Mouse (Mus musculus) R1 (cell line): Measurements from ENCODE around the gene Spsb3.

ENCODE experiments used
- DNase-seq: peaks from one replicate; pipeline ENCODE4 v3.0.0-alpha.2; 2018; ENCODE audit warnings: low read depth, low spot score

The Spsb3 gene

GRCm38 (mm10) chr17:24886134-24886931, at the start of gene Spsb3, which contains the start of gene Nubp2:
Gene Spsb3, plus strand, starts transcription at chr17:24886643.
Gene Nubp2, minus strand, starts transcription at chr17:24886349.
- peak; percentile 100 for DNase-seq

DNA sequence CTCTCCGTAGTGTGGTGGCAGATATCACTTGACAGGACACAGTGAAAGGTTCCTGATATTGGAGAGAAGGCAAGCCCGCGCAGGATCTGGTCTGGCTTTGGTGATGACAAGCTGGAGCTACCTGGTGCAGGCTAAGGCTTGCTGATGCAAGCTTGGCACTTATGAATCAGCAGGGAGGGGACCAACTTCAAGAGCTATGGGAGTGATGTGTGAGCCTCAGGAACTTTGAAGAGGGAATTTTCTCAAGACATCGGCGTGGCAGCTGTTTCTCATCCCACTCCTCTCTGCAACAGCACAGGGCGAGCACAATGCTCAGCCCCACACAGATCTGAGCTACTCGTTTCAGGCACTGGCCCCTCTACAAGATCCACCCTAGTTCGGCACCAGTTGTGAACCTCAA, 46.6 kb upstream of the Spsb3 start, which contains the start of gene Hagh:
Gene Hagh (plus strand): TSS at position 302 of the 400 bp plus-strand sequence.
- no peak for DNase-seq

DNA sequence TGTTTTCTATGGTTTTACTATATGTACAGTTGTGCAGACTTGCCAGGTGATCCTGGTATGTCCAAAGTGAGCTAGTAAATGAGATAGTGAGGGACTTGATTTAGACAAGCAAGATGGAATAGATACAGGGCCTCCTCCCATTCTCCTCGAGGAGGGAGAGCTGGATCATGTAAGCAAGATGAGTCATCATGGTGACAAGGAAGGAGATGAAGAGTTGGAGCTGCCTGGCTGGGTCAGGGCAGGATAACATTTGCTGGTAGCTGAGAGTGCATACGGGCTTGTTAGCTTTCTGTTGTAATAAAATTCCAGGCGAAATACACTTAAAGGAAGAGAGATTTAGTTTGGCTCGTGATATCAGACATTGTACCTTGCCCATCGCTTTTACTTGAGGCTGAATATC, 46.1 kb upstream of the Spsb3 start:
- DNase-seq = no peak

DNA sequence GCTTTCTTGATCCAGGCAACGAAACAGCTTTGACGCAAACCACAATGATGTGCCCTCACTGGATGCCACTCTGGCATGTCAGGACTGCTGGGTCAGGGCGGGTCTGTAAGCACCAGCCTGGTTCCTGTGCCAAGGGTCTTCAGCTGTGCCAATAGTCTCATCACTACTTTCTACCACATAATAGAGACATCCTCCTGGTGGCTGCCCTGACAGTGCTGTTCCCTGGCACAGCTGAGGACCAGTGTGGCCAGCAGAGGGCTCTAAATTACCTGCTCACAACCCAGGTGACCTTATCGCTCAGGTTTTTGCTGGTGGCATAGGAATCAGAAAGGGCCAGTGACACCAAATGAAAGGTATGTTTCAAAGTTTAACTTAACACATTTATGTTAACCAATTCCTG, 45.3 kb upstream of the Spsb3 start:
- peak; percentile 25 for DNase-seq

- no peak for DNase-seq
These were observed 43.8 kb upstream of the Spsb3 start for GRCm38 (mm10) chr17:24842631-24843030.

DNA sequence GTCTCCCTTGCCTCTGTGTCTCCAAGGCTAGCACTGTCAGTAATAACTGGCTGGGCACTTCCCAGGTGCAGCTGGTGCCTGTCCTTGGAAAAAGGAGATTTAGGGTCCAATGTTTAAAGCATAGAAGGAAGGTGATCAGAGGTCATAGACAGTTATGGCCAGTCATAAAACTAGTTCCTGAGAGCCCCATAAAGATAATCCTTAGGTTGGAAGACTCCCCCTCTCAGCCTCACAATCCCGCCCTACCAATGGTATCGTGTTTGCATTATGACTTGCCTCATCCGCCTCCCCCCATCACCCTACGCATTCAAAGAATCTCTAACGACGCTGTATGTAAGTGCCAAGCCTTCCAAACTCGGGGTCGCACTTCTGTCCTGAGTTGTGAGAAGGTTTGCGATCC, 41.9 kb upstream of the Spsb3 start:
- no peak for DNase-seq

DNA sequence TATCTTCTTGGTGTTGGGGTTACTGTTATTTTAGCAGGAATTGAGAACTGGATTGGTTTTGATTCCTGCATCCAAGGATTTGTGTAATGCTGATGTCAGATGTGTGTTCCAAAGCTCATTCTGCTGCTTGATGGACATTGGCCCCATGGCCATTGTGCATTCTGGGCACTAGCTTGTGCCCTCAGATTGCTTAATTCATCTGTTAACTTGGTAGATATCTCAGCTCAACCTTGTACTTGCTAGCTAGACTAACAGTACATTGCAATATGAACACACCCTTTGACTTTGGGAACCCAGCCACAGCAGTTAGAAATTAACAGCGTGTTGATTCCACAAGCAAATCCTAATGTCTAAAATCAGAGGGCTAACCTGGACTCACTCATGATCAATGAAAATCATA, 39.1 kb upstream of the Spsb3 start:
- no peak for DNase-seq

DNA sequence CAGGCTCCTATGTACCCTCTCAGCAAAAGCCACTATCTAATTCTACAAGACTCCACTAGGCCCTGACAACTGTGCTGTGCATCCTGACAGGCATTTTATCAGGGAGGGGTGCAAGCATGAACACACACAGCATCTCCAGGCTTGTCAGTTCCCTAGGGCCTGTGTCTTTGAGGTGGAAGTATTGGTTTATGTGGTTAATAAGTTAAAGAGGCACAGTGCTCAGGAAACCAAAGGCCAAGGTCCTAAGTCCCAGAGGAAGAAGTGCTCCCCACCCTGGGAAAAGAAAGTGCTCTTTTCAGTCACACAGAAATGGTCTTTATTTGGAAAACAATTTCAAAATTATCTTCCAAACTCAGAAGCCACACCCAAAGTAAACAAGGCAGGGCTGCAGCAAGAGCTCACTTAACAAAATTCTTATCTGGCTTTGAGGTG, 37.8 kb upstream of the Spsb3 start:
- DNase-seq = no peak

DNA sequence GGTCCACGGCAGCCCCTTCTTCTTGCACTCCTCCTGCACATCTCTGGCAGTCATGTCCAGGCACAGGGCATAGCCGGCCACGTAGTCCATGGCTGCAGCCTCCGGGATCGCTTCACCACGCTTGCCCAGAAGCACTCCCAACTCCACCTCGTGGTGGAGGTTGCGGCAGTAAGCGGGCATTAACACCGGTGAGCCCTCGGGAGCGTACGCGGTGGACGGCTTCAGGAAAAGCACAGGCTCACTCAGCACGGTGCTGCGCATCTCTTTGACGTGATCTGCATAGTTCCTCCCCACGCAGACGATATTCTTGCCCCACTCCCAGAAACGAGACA, 36.7 kb upstream of the Spsb3 start:
- no peak for DNase-seq

DNA sequence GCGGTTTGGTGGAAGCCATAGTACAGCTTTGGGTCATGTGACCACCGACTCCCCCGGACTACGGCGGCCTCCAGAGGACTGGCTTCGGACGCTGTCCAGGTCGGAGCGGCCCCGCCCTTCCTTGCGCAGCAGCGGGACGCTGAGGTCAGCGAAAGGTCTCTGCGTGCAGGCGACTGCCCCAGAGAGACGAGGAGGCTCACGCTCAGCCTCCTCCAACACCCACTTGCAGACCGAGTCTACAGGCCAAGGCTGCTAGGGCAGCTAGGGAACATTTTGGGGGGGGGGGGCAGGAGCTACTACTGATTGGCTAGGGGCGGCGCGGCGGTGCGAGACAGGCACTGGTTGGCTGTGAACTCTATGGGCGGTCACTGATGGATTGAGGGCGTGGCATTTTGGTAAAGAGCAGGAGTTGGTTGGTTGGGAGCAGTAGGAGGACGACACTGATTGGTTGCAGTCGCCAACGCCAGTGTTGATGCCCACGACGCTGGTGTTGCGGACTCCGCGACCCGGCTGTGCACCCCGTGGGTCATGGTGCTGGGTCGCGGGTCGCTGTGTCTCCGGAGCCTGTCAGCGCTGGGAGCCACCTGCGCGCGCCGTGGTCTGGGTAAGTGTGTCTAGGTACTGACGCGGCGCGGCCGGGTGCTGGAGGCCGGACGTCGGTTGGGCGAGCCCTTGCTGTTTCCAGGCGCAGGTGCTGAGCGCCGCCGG, 36.2 kb upstream of the Spsb3 start, which contains the start of gene Fahd1:
Gene Fahd1 (minus strand): TSS at position 300 of the 708 bp plus-strand sequence.
- DNase-seq = peak; percentile 100

DNA sequence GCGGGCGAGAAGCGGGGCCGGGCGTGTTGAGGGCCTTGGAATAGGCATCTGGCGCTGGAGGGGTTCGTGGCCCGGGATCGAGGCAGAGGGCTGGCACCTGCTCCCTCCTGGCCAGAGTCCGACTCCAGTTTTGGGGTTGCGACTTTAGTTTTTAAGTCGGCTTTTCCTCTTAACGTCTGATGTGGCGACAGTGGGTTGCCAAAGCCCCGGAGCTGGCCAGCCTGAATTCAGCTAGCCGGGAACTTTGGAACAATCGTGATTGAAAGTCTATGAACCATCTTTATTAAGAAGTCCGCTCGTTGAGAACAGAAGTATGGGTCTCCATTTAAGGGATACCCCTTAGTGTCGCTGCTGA, 35.7 kb upstream of the Spsb3 start:
- no peak for DNase-seq

- no peak for DNase-seq
These were observed 34.9 kb upstream of the Spsb3 start for GRCm38 (mm10) chr17:24851381-24852125.

DNA sequence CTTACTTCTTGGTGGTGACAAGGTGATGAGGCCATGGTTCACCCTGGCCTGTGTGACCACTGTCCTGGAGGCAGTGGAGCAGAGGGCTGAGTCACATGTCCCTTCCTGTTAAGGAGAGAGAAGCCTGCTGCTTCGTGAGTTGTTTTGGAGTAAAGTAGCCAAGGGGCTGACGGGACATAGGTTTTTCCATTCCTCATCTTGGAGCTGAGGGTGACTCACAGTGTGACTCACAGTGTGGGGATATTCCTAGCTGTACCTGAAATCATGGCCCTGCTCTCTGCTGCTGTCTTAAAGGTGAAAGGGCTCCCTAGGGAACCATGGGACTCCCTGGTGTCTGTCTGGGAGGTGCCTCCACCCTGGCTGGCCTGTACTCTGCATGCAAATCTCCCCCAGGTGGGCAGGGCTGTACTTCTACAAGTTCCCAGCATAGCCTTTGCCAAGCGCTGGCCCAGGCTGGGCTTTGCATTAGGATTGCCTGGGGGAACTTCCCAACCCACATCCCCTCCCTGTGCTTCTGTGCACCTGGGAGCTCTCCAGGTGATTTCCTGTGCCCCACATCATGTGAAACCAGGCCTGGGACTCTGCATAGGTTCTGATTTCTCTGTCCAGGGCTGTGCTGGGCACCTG, 30.5 kb upstream of the Spsb3 start:
- DNase-seq = no peak

DNA sequence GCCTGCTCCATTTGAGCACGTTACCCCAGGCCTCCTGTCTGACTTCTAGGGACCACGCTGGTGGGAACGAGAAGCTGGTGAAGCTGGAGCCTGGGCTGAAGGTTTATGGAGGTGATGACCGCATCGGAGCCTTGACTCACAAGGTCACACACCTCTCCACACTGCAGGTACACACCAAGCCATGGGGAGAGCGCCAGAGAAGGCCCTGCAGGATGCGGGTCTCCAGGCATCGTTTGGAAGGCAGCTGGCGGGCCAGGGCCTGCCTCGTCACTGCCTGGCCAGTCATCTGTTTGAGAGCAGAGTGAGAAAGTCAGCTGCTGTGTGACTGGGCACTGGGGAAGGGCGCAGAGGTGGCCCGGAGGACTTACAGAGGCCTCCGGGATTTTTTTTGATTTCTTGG, 29.9 kb upstream of the Spsb3 start:
- DNase-seq = no peak

DNA sequence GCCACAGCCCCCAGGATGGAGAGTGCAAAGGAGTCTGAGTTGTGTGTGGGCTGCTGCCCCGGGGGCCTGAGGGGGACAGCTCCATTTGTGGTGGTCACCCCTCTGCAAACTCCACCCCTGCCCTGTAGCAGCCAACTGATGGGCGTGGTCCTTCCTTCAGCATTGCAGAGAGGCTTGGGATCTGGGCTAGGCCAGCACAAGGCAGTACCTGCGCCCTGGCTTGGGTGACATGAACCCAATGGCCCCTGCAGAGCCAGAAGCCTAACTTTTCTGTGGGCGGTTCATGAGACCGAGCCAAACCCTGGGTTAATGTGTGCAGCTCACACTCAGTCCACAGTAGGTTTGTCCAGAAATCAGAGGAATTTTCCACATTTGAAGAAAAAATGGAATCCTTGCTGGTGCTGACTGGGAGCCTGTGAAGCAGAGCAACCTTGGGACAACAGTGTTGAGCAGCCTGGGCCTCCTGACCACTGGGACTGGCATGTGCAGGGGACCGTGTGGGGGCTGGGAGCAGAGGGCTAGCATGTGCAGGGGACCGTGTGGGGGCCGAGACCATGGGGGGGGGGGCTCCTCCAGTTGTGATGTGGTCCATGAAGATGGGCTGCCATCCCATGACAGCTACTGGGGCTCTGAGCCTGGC, 28.5 kb upstream of the Spsb3 start:
- no peak for DNase-seq

- no peak for DNase-seq
These were observed 27.5 kb upstream of the Spsb3 start for GRCm38 (mm10) chr17:24858967-24859366.

DNA sequence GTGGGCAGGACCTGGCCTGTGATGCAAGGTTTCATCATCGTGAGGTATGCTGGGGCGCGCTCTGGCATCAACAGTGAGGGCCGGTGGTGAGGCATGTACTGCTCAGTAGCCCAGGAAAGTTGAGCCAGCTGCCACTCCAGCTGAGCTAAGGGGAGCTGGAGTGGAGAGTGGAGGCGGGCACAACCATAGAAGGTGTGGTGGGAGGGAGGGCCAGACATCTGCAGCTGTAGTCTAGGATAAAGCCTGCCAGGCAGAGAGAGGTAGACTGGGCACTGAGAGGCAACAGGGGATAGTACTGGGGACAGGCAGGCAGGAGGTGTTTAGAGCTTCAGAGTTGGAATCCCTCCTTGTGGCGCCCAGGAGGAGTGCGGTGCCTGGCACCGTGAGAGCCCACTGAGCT, 26.4 kb upstream of the Spsb3 start:
- no peak for DNase-seq

DNA sequence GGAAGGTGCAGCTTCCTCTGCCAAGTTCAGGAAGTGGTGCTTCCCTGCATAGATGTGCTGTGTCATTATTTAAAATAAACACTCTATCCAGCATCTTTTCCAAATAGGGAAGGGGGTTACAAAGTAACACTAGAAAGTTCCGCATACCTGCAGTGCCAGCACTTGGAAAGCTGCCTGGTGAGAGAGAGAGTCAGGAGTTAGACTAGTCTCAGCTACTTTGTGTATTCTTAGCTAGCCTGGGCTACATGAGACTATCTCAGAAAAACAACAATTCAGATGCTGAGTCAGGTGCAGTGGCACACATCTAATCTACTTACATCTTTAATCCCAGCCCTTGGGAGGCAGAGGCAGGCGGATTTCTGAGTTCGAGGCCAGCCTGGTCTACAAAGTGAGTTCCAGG, 24.7 kb upstream of the Spsb3 start:
- DNase-seq = no peak

GRCm38 (mm10) chr17:24865776-24866175, 20.7 kb upstream of the Spsb3 start, which contains the start of gene Igfals:
Gene Igfals, plus strand, starts transcription at chr17:24865997.
- no peak for DNase-seq

GRCm38 (mm10) chr17:24867914-24868313, 18.5 kb upstream of the Spsb3 start:
- no peak for DNase-seq

- peak; percentile 93 for DNase-seq
These were observed 12.6 kb upstream of the Spsb3 start for GRCm38 (mm10) chr17:24873695-24874404.
